Mouse (Mus musculus) kidney, adult 2 months (tissue): ENCODE data around the gene Vmn1r70.

Experiments used
- CTCF ChIP-seq: fragments of 200-500 bp; conservative IDR thresholded peaks from 2 replicates; pipeline ENCODE4 v1.5.1; 2011; ENCODE audit warnings: low read depth, mild to moderate bottlenecking, control low read depth, low read length, moderate library complexity, mixed read lengths; ENCODE audit not compliant: insufficient read depth, insufficient read length
- POLR2A ChIP-seq: fragments of 200-500 bp; IDR thresholded peaks from one replicate; pipeline ENCODE4 v1.6.1; 2011; ENCODE audit warnings: low read depth, low read length, control low read depth

DNA sequence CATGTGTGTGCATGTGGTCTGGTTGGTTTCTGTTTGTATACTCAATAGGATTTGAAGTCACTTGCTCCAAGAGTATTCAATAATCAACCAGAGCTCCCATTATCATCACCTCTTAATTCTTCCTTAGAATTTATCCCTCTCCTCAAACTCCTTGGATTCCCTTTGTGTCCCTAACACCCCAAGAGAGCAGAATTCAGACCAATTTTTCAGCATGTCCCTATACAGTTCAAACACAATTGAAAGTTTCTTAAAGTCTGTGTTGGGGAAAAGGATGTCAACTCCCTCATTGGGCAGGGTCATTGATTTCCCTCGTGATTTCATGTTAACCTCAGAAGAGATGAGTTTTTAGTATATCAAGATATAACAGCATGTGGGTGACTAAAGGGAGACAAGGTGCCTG, at the start of gene Vmn1r70:
- TF ChIP-seq POLR2A (no peak), CTCF (no peak)
